Mouse (Mus musculus) bone marrow macrophage, adult 2 months (primary cell): Measurements from ENCODE around the gene Tmem254c.
"Not testable (repeated sequence)": the region's sequence is repeated elsewhere in the genome, so short reads cannot be mapped to it uniquely, and the experiment has no call there.

Experiments
- CTCF ChIP-seq: IDR thresholded peaks from 2 replicates; pipeline ENCODE4 v1.5.1; 2012; ENCODE audit warnings: low read depth, mild to moderate bottlenecking, low read length, moderate library complexity
- POLR2A ChIP-seq: IDR thresholded peaks from 2 replicates; pipeline ENCODE4 v1.6.1; 2012; ENCODE audit warnings: mild to moderate bottlenecking, low read depth, low read length, borderline replicate concordance

- TF ChIP-seq CTCF, POLR2A: not testable (repeated sequence)
Measured at GRCm38 (mm10) chr14:26016414-26016813, 50.7 kb downstream of the Tmem254c start.
